Mouse (Mus musculus): ENCODE data around the gene Anxa11.

- TF ChIP-seq MAX (IDR thresholded peaks at IDR 0.05; ENCODE audit: low read length): no peak
- no peak for TF ChIP-seq POLR2A (IDR thresholded peaks at IDR 0.05; ENCODE audit: control insufficient read depth in 1 of 2, insufficient read depth in 1 of 2, low read depth in 1 of 2, low read length in 2 of 2, poor library complexity in 1 of 2)
- no peak for TF ChIP-seq CTCF (IDR thresholded peaks at IDR 0.05 in 2 of 3, conservative IDR thresholded peaks at IDR 0.05 in 1 of 3; ENCODE audit: control insufficient read depth in 1 of 3, insufficient read depth in 1 of 3, low read depth in 2 of 3, low read length in 3 of 3, poor library complexity in 1 of 3, severe bottlenecking in 1 of 3)
- no peak for TF ChIP-seq UBTF (IDR thresholded peaks at IDR 0.05; ENCODE audit: borderline replicate concordance, insufficient read depth, low read depth, low read length)
These were observed 9.2 kb downstream of the Anxa11 start for GRCm38 (mm10) chr14:25851189-25851588.

Data from MEL (cell line).